Mouse (Mus musculus) midbrain, embryonic 14.5 days (tissue): ENCODE measurements at regions not wholly inside any gene's neighbourhood (a gene's known extent, or its start where the extent isn't known, plus 50 kb on each side); places are given as distances from the start of the nearest gene placed in this dataset.
A peak's percentile ranks its signal among the peaks of the same experiment; 100 is the strongest.
"Not testable (repeated sequence)": the region's sequence is repeated elsewhere in the genome, so short reads cannot be mapped to it uniquely, and the experiment has no call there.

Experiments
- ATAC-seq: fragments of 200-750 bp; cut with Nextera tagmentation; 2 replicates; pipeline ENCODE4 v1.8.0; 2017; ENCODE audit warnings: moderate number of reproducible peaks, moderate library complexity; ENCODE audit not compliant: low FRiP score, low TSS enrichment
- DNase-seq: peaks from one replicate; pipeline ENCODE4 v3.0.0-alpha.2; 2015
- H3K27ac ChIP-seq: fragments of 300-500 bp; sonication (generic); replicated peaks from 2 replicates; pipeline ENCODE4 v1.5.1; 2014; ENCODE audit warnings: mild to moderate bottlenecking, low read depth, low read length, moderate library complexity
- H3K27me3 ChIP-seq: fragments of 300-500 bp; sonication (generic); 2 replicates; pipeline ENCODE4 v1.6.1; 2014; ENCODE audit warnings: low read length, control low read depth, mixed read lengths; ENCODE audit not compliant: control insufficient read depth, insufficient read depth
- H3K36me3 ChIP-seq: fragments of 300-500 bp; sonication (generic); 2 replicates; pipeline ENCODE4 v1.6.1; 2014; ENCODE audit warnings: low read length, control low read depth; ENCODE audit not compliant: control insufficient read depth, insufficient read depth
- H3K4me1 ChIP-seq: fragments of 300-500 bp; sonication (generic); 2 replicates; pipeline ENCODE4 v1.6.1; 2014; ENCODE audit warnings: mild to moderate bottlenecking, antibody characterized with exemption, low read length, control low read depth; ENCODE audit not compliant: control insufficient read depth, insufficient read depth
- H3K4me2 ChIP-seq: fragments of 300-500 bp; sonication (generic); 2 replicates; pipeline ENCODE4 v1.6.1; 2014; ENCODE audit warnings: mild to moderate bottlenecking, low read length, moderate library complexity
- H3K4me3 ChIP-seq: fragments of 300-500 bp; sonication (generic); replicated peaks from 2 replicates; pipeline ENCODE4 v1.5.1; 2014; ENCODE audit warnings: low read depth, low read length
- H3K9ac ChIP-seq: fragments of 300-500 bp; sonication (generic); replicated peaks from 2 replicates; pipeline ENCODE4 v1.6.1; 2014; ENCODE audit warnings: mild to moderate bottlenecking, low read length, moderate library complexity
- H3K9me3 ChIP-seq: fragments of 300-500 bp; sonication (generic); 2 replicates; pipeline ENCODE4 v1.6.1; 2016; ENCODE audit warnings: low read length, control low read depth, mixed read lengths; ENCODE audit not compliant: control insufficient read depth
- WGBS: fragments of 180-500 bp; shearing (Covaris S2); extraction: QIAGEN DNeasy Blood & Tissue Kit; methylation state at CpG from one replicate; pipeline ENCODE4 v1.1.7; 2014; 5-methylcytosine and 5-hydroxymethylcytosine counted together

DNA sequence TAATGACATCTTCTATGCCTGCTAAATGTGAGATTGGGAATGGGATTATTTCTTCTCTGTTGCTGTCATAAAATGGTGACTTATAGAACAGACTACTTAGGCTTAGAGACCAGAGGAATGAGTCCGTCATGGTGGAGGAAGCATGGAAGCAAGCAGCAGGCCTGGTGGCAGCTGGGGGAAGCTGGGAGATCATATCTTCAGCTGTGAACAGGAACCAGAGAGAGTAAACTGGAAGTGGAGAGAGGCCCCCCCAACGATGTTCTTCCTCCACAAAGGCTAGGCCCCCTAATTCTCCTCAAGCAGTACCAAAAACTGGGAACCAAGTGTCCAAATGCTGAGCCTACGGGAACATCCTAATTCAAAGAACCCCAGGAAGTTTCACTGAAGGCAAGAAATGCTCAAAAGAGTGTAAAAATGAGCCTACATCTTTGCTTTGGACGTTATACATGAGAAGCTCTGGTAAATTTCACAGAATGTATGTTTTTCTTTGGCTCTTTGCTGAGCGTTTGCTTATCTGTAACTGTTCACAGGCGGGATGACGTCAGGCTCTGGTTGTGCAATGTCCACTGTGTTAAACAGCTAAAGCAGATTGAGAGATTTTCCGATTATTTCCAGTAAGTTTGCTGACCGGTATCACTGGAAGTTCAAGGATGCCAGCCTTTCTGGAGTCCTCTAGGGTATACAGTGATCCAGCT is 102.7 kb upstream of the Slc38a2 start:
- Histone ChIP-seq H3K9me3 (no peaks in the 10 kb centered on the region), H3K4me2 (no peak overlapping the region)
- no peak for DNase-seq

GRCm38 (mm10) chr15:96799228-96799627 is 99.7 kb upstream of the Slc38a2 start:
- Histone ChIP-seq H3K9me3 (no peaks in the 10 kb centered on the region), H3K9ac (no peak overlapping the region), H3K4me3 (no peak overlapping the region), H3K27me3 (no peaks in the 10 kb centered on the region), H3K27ac (no peak overlapping the region), H3K4me2 (no peak overlapping the region), H3K36me3 (no peaks in the 10 kb centered on the region), H3K4me1 (no peaks in the 10 kb centered on the region)
- ATAC-seq (no peak), DNase-seq (no peak)
- WGBS, result 71% methylated on average over 12 of the region's 12 CpGs

More for the DNA sequence above, 102.7 kb upstream of the Slc38a2 start:
- H3K9ac ChIP-seq, result no peak overlapping the region
- H3K36me3 ChIP-seq, result no peaks in the 10 kb centered on the region
- 86% methylated on average over 9 of the region's 9 CpGs for WGBS
- no peak for ATAC-seq
- H3K4me1 ChIP-seq, result no peaks in the 10 kb centered on the region
- H3K4me3 ChIP-seq, result no peak overlapping the region
- H3K27ac ChIP-seq, result no peak overlapping the region
- no peaks in the 10 kb centered on the region for H3K27me3 ChIP-seq

DNA sequence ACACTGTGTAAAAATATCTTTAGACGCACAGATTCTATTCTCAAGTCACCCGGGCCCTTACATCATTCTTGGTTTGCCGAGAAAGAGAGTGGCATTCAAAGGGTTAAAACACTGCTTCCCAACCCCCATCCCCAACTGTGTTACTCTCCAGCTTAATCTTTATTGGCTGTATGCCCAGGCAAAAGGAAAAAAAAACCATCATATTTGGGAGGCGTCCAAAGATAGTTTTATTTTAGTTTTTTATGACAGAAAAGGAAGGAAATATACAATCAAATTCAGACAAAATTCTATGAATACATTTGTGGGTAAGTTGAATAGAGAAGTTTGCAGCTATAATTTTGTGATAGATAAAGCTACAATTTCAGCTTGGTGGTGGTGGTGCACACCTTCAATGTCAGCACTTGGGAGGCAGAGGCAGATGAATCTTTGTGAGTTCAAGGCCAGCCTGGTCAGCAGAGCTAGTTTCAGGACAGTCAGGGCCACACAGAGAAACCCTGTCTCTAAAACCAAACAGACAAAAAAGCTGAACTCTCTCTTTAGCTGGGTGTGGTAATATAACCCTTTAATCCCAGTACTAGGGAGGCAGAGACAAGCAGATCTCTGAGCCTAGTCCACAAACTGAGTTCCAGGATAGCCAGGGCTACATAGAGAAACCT is 98.2 kb upstream of the Slc38a2 start:
- no peaks in the 10 kb centered on the region for H3K9me3 ChIP-seq
- H3K36me3 ChIP-seq, result no peaks in the 10 kb centered on the region
- H3K27me3 ChIP-seq, result no peaks in the 10 kb centered on the region
- peak; percentile 58 for DNase-seq
- WGBS, result 75% methylated on average over 4 of the region's 4 CpGs
- no peak overlapping the region for H3K4me3 ChIP-seq
- no peaks in the 10 kb centered on the region for H3K4me1 ChIP-seq
- no peak overlapping the region for H3K4me2 ChIP-seq
- no peak overlapping the region for H3K9ac ChIP-seq
- no peak for ATAC-seq
- H3K27ac ChIP-seq, result no peak overlapping the region

DNA sequence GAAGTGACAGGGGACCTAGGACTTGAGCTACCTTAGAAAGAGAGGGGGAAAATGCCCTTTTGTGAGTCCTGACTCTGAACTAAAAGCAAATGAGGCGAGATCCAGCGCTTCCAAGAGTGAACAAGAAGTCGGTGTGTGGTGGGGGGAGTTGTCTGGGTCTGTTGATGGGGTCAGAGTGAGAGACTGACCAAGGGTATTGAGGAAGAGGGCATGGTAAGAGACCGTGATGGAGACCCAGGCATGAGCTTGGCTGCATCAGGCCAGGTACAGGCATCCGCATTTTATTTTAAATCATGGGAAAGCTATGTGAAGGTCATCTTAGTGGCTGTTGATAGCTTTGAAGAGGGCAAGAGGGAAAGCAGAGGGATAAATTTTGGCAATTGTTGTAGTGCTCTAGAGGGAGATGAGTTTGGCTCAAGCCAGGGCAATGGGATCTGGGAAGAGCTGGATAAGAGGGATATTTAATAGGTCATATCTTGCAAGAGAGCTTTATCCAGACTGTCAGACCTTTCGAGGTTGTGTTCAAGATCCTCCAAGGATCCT is 94.7 kb upstream of the Slc38a2 start:
- Histone ChIP-seq H3K27me3 (no peaks in the 10 kb centered on the region), H3K4me1 (no peaks in the 10 kb centered on the region), H3K9me3 (no peaks in the 10 kb centered on the region), H3K36me3 (no peaks in the 10 kb centered on the region), H3K4me2 (no peak overlapping the region), H3K27ac (no peak overlapping the region), H3K9ac (no peak overlapping the region), H3K4me3 (no peak overlapping the region)
- DNase-seq, result no peak
- WGBS, result 89% methylated on average over 6 of the region's 6 CpGs
- no peak for ATAC-seq

DNA sequence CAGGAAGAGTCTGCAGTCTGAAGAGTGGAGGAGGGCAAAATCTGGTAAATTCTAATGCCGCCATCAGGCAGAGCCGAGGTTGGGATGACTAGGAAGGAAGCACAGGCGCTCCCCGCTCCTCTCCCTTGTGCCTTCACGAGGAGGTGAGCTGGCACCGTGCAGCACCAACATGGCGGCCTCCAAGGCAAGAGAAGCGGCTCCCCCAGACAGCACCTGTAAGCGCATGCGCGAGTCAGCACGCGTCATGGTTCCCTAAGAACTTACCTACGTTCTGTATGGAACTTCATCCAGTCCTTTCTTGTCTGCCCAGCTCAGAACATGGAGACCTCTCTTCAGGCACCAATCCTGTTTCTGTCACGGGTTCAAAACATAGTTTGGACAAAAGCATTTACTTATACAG is 93.7 kb upstream of the Slc38a2 start:
- DNase-seq (no peak), ATAC-seq (no peak)
- H3K27me3 ChIP-seq, result no peaks in the 10 kb centered on the region
- no peak overlapping the region for H3K27ac ChIP-seq
- H3K9ac ChIP-seq, result no peak overlapping the region
- H3K4me3 ChIP-seq, result no peak overlapping the region
- 91% methylated on average over 15 of the region's 15 CpGs for WGBS
- no peak overlapping the region for H3K4me2 ChIP-seq
- H3K36me3 ChIP-seq, result no peaks in the 10 kb centered on the region
- no peaks in the 10 kb centered on the region for H3K4me1 ChIP-seq
- H3K9me3 ChIP-seq, result no peaks in the 10 kb centered on the region

GRCm38 (mm10) chr15:96791306-96791705 is 91.8 kb upstream of the Slc38a2 start:
- H3K27ac ChIP-seq, result no peak overlapping the region
- WGBS, result 90% methylated on average over 6 of the region's 6 CpGs

DNA sequence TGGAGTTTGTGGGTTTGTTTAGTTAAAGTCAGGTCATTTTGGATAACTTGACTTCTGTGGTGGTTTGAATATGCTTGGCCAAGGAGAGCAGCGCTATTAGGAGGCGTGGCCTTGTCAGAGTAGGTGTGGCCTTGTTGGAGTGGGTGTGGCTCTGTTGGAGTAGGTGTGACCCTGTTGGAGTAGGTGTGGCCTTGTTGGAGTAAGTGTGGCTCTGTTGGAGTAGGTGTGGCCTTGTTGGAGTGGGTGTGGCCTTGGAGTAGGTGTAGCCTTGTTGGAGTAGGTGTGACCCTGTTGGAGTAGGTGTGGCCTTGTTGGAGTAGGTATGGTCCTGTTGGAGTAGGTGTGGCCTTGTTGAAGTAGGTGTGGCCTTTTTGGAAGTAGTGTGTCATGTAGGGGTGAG is 88.4 kb upstream of the Slc38a2 start:
- not testable (repeated sequence) for H3K4me1 ChIP-seq, H3K9ac ChIP-seq, H3K27me3 ChIP-seq, H3K4me3 ChIP-seq, ATAC-seq, H3K36me3 ChIP-seq, H3K9me3 ChIP-seq, H3K27ac ChIP-seq, H3K4me2 ChIP-seq, DNase-seq
- 91% methylated on average over 2 of the region's 2 CpGs for WGBS

More at GRCm38 (mm10) chr15:96791306-96791705, 91.8 kb upstream of the Slc38a2 start:
- H3K27me3 ChIP-seq, result no peaks in the 10 kb centered on the region
- DNase-seq (no peak), ATAC-seq (no peak)
- no peaks in the 10 kb centered on the region for H3K4me1 ChIP-seq
- H3K4me3 ChIP-seq, result no peak overlapping the region
- no peak overlapping the region for H3K4me2 ChIP-seq
- H3K36me3 ChIP-seq, result no peaks in the 10 kb centered on the region
- no peak overlapping the region for H3K9ac ChIP-seq
- no peaks in the 10 kb centered on the region for H3K9me3 ChIP-seq

GRCm38 (mm10) chr15:96784578-96784977 is 85.0 kb upstream of the Slc38a2 start:
- H3K27me3 ChIP-seq, result no peaks in the 10 kb centered on the region
- DNase-seq, result no peak
- ATAC-seq, result no peak
- no peak overlapping the region for H3K9ac ChIP-seq
- no peaks in the 10 kb centered on the region for H3K36me3 ChIP-seq
- no peak overlapping the region for H3K4me2 ChIP-seq
- no peaks in the 10 kb centered on the region for H3K4me1 ChIP-seq
- no peak overlapping the region for H3K4me3 ChIP-seq
- WGBS, result 93% methylated on average over 7 of the region's 7 CpGs
- H3K9me3 ChIP-seq, result no peaks in the 10 kb centered on the region
- H3K27ac ChIP-seq, result no peak overlapping the region

DNA sequence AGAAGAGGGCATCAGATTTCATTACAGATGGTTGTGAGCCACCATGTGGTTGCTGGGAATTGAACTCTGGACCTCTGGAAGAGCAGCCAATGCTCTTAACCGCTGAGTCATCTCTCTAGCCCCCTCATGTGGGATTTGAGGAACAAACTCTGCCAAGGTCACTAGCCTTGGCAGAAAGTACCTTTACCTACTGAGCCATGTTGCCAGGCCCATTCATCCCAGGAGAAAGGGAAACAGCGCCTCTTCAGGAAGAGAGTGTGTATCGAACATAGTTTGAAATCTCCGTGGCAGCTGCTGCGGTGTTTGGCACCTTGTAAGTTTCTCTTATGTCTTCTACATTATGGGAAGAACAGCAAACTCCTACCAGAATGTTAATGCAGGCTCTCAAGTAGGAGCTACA is 82.0 kb upstream of the Slc38a2 start:
- Histone ChIP-seq H3K4me2 (no peak overlapping the region), H3K4me3 (no peak overlapping the region), H3K36me3 (no peaks in the 10 kb centered on the region), H3K9ac (no peak overlapping the region), H3K27me3 (no peaks in the 10 kb centered on the region), H3K9me3 (no peaks in the 10 kb centered on the region), H3K4me1 (no peaks in the 10 kb centered on the region), H3K27ac (no peak overlapping the region)
- 72% methylated on average over 5 of the region's 5 CpGs for WGBS
- DNase-seq (no peak), ATAC-seq (no peak)
